Mouse (Mus musculus) kidney, postnatal 0 days (tissue): ENCODE data around the gene Olfr30. TPM values are rescaled to one million over a fixed set of nuclear protein-coding genes. Genes with fewer than 3 reads are reported as not detected.
A peak's percentile ranks its signal among the peaks of the same experiment; 100 is the strongest.

Experiments
- ATAC-seq: fragments of 200-750 bp; cut with Nextera tagmentation; replicated peaks from 2 replicates; pipeline ENCODE4 v1.8.0; 2017; ENCODE audit warnings: low read depth, moderate number of reproducible peaks, moderate TSS enrichment, moderate library complexity; ENCODE audit not compliant: low FRiP score
- DNase-seq: peaks from one replicate; pipeline ENCODE4 v3.0.0-alpha.2; 2016; ENCODE audit warnings: low spot score
- H3K27ac ChIP-seq: fragments of 300-500 bp; sonication (generic); 2 replicates; pipeline ENCODE4 v1.5.1; 2014; ENCODE audit warnings: mild to moderate bottlenecking
- H3K27me3 ChIP-seq: fragments of 300-500 bp; sonication (generic); 2 replicates; pipeline ENCODE4 v1.6.1; 2014; ENCODE audit warnings: low read length, mixed read lengths; ENCODE audit not compliant: insufficient read depth
- H3K36me3 ChIP-seq: fragments of 300-500 bp; sonication (generic); 2 replicates; pipeline ENCODE4 v1.6.1; 2014; ENCODE audit warnings: low read length, mixed read lengths; ENCODE audit not compliant: insufficient read depth
- H3K4me1 ChIP-seq: fragments of 300-500 bp; sonication (generic); replicated peaks from 2 replicates; pipeline ENCODE4 v1.6.1; 2014; ENCODE audit warnings: antibody characterized with exemption, low read length, mixed read lengths; ENCODE audit not compliant: insufficient read depth
- H3K4me2 ChIP-seq: fragments of 300-500 bp; sonication (generic); 2 replicates; pipeline ENCODE4 v1.6.1; 2014; ENCODE audit warnings: mild to moderate bottlenecking, low read length, moderate library complexity, mixed read lengths
- H3K4me3 ChIP-seq: fragments of 300-500 bp; sonication (generic); replicated peaks from 2 replicates; pipeline ENCODE4 v1.5.1; 2014; ENCODE audit warnings: low read depth, low read length
- H3K9ac ChIP-seq: fragments of 300-500 bp; sonication (generic); 2 replicates; pipeline ENCODE4 v1.6.1; 2014; ENCODE audit warnings: low read depth, low read length
- H3K9me3 ChIP-seq: fragments of 300-500 bp; sonication (generic); replicated peaks from 2 replicates; pipeline ENCODE4 v1.6.1; 2016; ENCODE audit warnings: low read length, inconsistent platforms, mixed read lengths
- CTCF ChIP-seq: IDR thresholded peaks from 2 replicates; pipeline ENCODE4 v1.5.1; 2016; ENCODE audit warnings: antibody characterized with exemption, low read depth, mild to moderate bottlenecking, moderate library complexity
- WGBS: fragments of 180-500 bp; shearing (Covaris S2); extraction: QIAGEN DNeasy Blood & Tissue Kit; methylation state at CpG from one replicate; pipeline ENCODE4 v1.1.7; 2014; 5-methylcytosine and 5-hydroxymethylcytosine counted together
- polyA plus RNA-seq: library from polyadenylated mRNA; unstranded; fragments of >200 nt; fragmentation: Nextera tagmentation; extraction: Ambion mirVana; gene quantifications from 2 replicates; pipeline ENCODE4 v1.2.1, GENCODE M21; 2015

The Olfr30 gene
- polyA plus RNA-seq, 1 experiment from 2014 or later = not detected

DNA sequence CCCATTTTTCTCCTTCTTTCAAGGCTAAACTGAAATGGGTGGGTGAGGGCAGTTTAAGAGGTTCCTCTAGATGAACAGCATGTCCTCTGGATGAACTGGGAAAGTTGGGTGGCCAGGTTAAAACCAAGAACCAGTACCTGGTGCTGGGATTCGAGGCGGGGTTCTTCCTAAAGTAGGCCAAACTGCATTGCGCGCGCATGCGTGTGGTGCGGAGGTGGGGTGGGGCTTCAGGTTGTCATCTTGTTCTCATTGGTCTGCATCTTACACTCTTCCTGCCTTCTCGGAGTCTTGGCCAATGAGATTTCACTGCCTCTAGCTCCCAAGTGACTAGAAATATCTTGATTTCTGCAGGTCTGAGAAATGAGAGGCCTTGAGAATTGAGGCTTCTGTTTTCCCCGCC lies 9.3 kb downstream of the Olfr30 start, which contains the start of gene Lypd9:
Lypd9 (minus strand) TSS at position 165 of the 400 bp plus-strand sequence.
- Histone ChIP-seq H3K27me3 (no peaks in the 10 kb centered on the region), H3K4me2 (no peak within 1 kb of the TSS), H3K9ac (no peak within 1 kb of the TSS), H3K27ac (no peak within 1 kb of the TSS), H3K4me3 (no peak within 1 kb of the TSS), H3K4me1 (no peaks in the 10 kb centered on the region), H3K36me3 (no peaks in the 10 kb centered on the region), H3K9me3 (no peaks in the 10 kb centered on the region)
- ATAC-seq (no peak), DNase-seq (no peak)
- no peak for TF ChIP-seq CTCF
- WGBS = 97% methylated on average over 9 of the region's 9 CpGs

- no peaks in the 10 kb centered on the region for H3K9me3 ChIP-seq
- no peaks in the 10 kb centered on the region for H3K27me3 ChIP-seq
- H3K27ac ChIP-seq = no peak overlapping the region
- 5% methylated on average over 5 of the region's 5 CpGs for WGBS
- no peak overlapping the region for H3K9ac ChIP-seq
- H3K4me2 ChIP-seq = no peak overlapping the region
- no peaks in the 10 kb centered on the region for H3K4me1 ChIP-seq
- no peak for TF ChIP-seq CTCF
- ATAC-seq (no peak), DNase-seq (peak; percentile 55)
- no peak overlapping the region for H3K4me3 ChIP-seq
- no peaks in the 10 kb centered on the region for H3K36me3 ChIP-seq
Observed at GRCm38 (mm10) chr11:58437866-58438265, 24.2 kb downstream of the Olfr30 start.

DNA sequence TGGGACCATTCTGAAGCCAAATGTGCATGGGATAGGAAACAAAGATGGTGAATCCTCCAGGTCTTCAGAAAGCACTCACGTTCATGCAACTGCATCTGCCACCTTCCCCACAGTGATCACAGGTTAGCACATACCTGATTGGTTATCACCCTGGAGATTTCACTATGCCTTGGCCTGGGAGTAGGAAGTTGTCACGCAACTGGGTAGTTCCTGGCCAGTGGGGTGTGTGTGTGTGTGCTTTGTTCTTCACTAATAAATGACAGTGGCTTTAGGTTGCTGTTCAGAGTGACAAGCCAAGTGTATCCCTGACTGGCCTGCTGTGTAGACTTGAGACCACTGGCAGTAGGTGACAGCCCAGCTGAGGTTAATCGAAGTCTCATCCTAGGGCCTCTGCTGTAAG lies 29.8 kb downstream of the Olfr30 start, which contains the start of gene Gm12253:
Gm12253 (plus strand) TSS at position 301 of the 400 bp plus-strand sequence.
- Histone ChIP-seq H3K27ac (no peak within 1 kb of the TSS), H3K4me1 (no peaks in the 10 kb centered on the region), H3K27me3 (no peaks in the 10 kb centered on the region), H3K4me3 (no peak within 1 kb of the TSS), H3K9ac (no peak within 1 kb of the TSS), H3K4me2 (no peak within 1 kb of the TSS), H3K9me3 (no peaks in the 10 kb centered on the region), H3K36me3 (no peaks in the 10 kb centered on the region)
- 87% methylated on average over 3 of the region's 3 CpGs for WGBS
- TF ChIP-seq CTCF = no peak
- DNase-seq = no peak
- no peak for ATAC-seq

- no peak within 1 kb of the TSS for H3K4me3 ChIP-seq
- 42% methylated on average over 1 of the region's 1 CpGs for WGBS
- no peak within 1 kb of the TSS for H3K4me2 ChIP-seq
- H3K9me3 ChIP-seq = no peaks in the 10 kb centered on the region
- H3K36me3 ChIP-seq = no peaks in the 10 kb centered on the region
- ATAC-seq = no peak
- H3K4me1 ChIP-seq = no peaks in the 10 kb centered on the region
- no peak within 1 kb of the TSS for H3K9ac ChIP-seq
- no peak for TF ChIP-seq CTCF
- no peak for DNase-seq
- H3K27me3 ChIP-seq = no peaks in the 10 kb centered on the region
- H3K27ac ChIP-seq = no peak within 1 kb of the TSS
Observed at GRCm38 (mm10) chr11:58420815-58421214, 41.3 kb downstream of the Olfr30 start, which contains the start of gene 1810065E05Rik. Gene 1810065E05Rik, plus strand, starts transcription at chr11:58421111.

DNA sequence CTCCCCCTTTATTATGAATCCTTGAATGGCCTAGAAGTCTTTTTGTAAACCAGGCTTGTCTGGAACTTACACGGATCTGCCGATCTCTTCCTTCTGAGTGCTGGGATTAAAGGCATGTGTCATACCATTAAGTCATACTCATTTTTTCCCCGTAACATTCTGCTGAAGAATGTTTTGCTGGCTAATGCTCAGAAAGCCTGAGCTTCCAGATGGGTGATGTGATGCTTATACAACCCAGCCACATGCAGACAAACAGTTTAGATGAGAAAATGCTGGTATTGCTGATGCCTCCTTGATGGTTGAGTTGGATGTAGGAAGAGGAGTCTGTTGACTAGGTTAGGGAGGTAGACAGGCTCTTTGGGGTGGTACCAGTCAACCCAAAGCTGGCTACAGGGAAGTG lies 43.7 kb downstream of the Olfr30 start:
- no peak overlapping the region for H3K27ac ChIP-seq
- H3K9ac ChIP-seq = no peak overlapping the region
- DNase-seq = no peak
- no peak for ATAC-seq
- H3K9me3 ChIP-seq = no peaks in the 10 kb centered on the region
- no peak overlapping the region for H3K4me2 ChIP-seq
- H3K27me3 ChIP-seq = no peaks in the 10 kb centered on the region
- TF ChIP-seq CTCF = no peak
- H3K4me1 ChIP-seq = no peaks in the 10 kb centered on the region
- no peak overlapping the region for H3K4me3 ChIP-seq
- no peaks in the 10 kb centered on the region for H3K36me3 ChIP-seq
- 72% methylated on average over 3 of the region's 3 CpGs for WGBS

DNA sequence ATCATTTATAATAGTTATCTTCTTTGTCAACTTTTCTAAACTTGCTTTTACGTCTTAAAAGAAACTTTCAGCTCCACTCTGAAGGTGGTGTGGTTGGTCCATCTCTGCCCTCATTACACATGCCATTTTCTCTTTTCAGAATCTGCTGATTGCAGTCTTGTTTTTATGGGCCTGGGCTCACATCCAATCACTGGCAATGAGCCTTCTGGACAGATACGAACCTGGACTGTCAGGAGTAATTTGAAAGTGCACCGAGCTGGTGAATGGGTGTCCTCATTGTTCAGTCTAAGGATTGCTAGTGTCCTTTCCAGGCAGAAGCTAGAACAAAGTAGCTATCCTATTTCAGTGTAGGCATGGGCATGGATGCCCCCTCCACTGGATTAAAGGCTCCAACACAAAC lies 54.0 kb downstream of the Olfr30 start:
- Histone ChIP-seq H3K27ac (no peak overlapping the region), H3K9ac (no peak overlapping the region), H3K27me3 (no peaks in the 10 kb centered on the region), H3K36me3 (no peaks in the 10 kb centered on the region), H3K4me1 (no peaks in the 10 kb centered on the region), H3K9me3 (no peaks in the 10 kb centered on the region), H3K4me3 (no peak overlapping the region), H3K4me2 (no peak overlapping the region)
- TF ChIP-seq CTCF = no peak
- WGBS = 56% methylated on average over 3 of the region's 3 CpGs
- DNase-seq (no peak), ATAC-seq (no peak)

Other genes with a start within 250 kb of the Olfr30 start
- gene 4930438A08Rik, start 187.5 kb downstream of the Olfr30 start, polyA plus RNA-seq = 0.07 TPM in 1 of 2 replicates, not detected in the other
- 11.5 and 15.2 TPM in 2 replicates for gene Zfp692, start 155.2 kb downstream of the Olfr30 start, polyA plus RNA-seq
- gene Zfp672, start 131.9 kb downstream of the Olfr30 start, polyA plus RNA-seq = 58.1 and 66.3 TPM in 2 replicates
- gene Sh3bp5l, start 131.5 kb downstream of the Olfr30 start, polyA plus RNA-seq = 28.3 and 31.9 TPM in 2 replicates
- gene Lypd8, start 83.2 kb downstream of the Olfr30 start, polyA plus RNA-seq = 0.24 and 0.28 TPM in 2 replicates
- gene 1810065E05Rik, start 41.2 kb downstream of the Olfr30 start, polyA plus RNA-seq = not detected in 2 replicates
- gene Gm12253, start 29.7 kb downstream of the Olfr30 start, polyA plus RNA-seq = not detected in 2 replicates
- gene Lypd9, start 9.3 kb downstream of the Olfr30 start, polyA plus RNA-seq = not detected in 2 replicates
- gene Olfr332, start 30.3 kb upstream of the Olfr30 start, polyA plus RNA-seq = 0.08 TPM in 1 of 2 replicates, not detected in the other
- gene Olfr331, start 40.3 kb upstream of the Olfr30 start, polyA plus RNA-seq = not detected in 2 replicates
- not detected in 2 replicates for gene Olfr330, start 72.6 kb upstream of the Olfr30 start, polyA plus RNA-seq
- not detected in 2 replicates for gene Olfr329-ps, start 84.2 kb upstream of the Olfr30 start, polyA plus RNA-seq
- gene Olfr328, start 93.4 kb upstream of the Olfr30 start, polyA plus RNA-seq = not detected in 2 replicates
- not detected in 2 replicates for gene Olfr224, start 108.3 kb upstream of the Olfr30 start, polyA plus RNA-seq
- gene Olfr325, start 115.5 kb upstream of the Olfr30 start, polyA plus RNA-seq = not detected in 2 replicates
- not detected in 2 replicates for gene Olfr324, start 132.8 kb upstream of the Olfr30 start, polyA plus RNA-seq
- gene 2210407C18Rik, start 153.8 kb upstream of the Olfr30 start, polyA plus RNA-seq = not detected in 2 replicates
- gene Olfr323, start 168.2 kb upstream of the Olfr30 start, polyA plus RNA-seq = not detected in 2 replicates
- gene Trim58, start 178.2 kb upstream of the Olfr30 start, polyA plus RNA-seq = 0.08 and 0.14 TPM in 2 replicates
- 0.05 and 0.09 TPM in 2 replicates for gene Olfr322, start 196.5 kb upstream of the Olfr30 start, polyA plus RNA-seq
- not detected in 2 replicates for gene Olfr320, start 218.8 kb upstream of the Olfr30 start, polyA plus RNA-seq
- gene Olfr319, start 236.9 kb upstream of the Olfr30 start, polyA plus RNA-seq = not detected in 2 replicates